Comparison of ENCODE assay signal across 20 mouse cellular contexts in genomic region chr2:6523261-6523923, GRCm38 (mm10).
DNase-seq lines count a peak whose midpoint lies in the region; ATAC-seq and TF ChIP-seq lines count a peak whose summit lies in the region.
"Had no signal": no experiment of that assay in that cellular context is flagged by ENCODE, and none has a peak within 500 bp of the region (broad histone marks: within the 10 kb centered on the region; RNA-seq: fewer than 3 reads in every experiment).

No protein-coding gene starts in this region.

- 76% methylated on average over 16 of the region's 16 CpGs for WGBS in forebrain, embryonic 15.5 days
- 83% methylated on average over 16 of the region's 16 CpGs for WGBS in forebrain, embryonic 12.5 days
- 75% methylated on average over 16 of the region's 16 CpGs for WGBS in forebrain, postnatal 0 days

- no peak for DNase-seq in layer of hippocampus, adult 2 months (ENCODE audit: low spot score in 2 of 2)
- no peak for DNase-seq in layer of hippocampus, postnatal 36 days
- peak; percentile 80 for DNase-seq in brain, adult 2 months (ENCODE audit: low read depth, low spot score)
- DNase-seq in forebrain, postnatal 0 days, result peak; percentile 17
- DNase-seq in cerebellum, adult 18-20 months, result no peak
- DNase-seq: cerebellum, adult 8-10 months; gastrocnemius, postnatal 36 days; heart, postnatal 14 days; lung, adult 18-20 months; thymus, postnatal 36 days had no signal

- peak; percentile 53 for ATAC-seq in forebrain, embryonic 15.5 days (replicated peaks)
- no peak for ATAC-seq in forebrain, embryonic 12.5 days (ENCODE audit: low FRiP score)
- ATAC-seq in forebrain, postnatal 0 days, result peak; percentile 61
- ATAC-seq: hindbrain, embryonic 16.5 days; intestine, postnatal 0 days had no signal

- 0 out of 2 replicates have a peak, but pooled peaks cover 6% of the 10 kb centered on the region for H3K4me1 ChIP-seq in forebrain, embryonic 15.5 days
- H3K4me1 ChIP-seq in forebrain, embryonic 12.5 days, result 0 out of 2 replicates have a peak, but pooled peaks cover 3% of the 10 kb centered on the region
- peaks cover 5% of the 10 kb centered on the region; the same call in 1 of the 2 replicates for H3K4me1 ChIP-seq in forebrain, postnatal 0 days (ENCODE audit: insufficient read depth)
- H3K4me1 ChIP-seq: kidney, embryonic 15.5 days; midbrain, embryonic 10.5 days; neural tube, embryonic 12.5 days had no signal

- no peaks in the 10 kb centered on the region for H3K9me3 ChIP-seq in forebrain, embryonic 15.5 days
- no peaks in the 10 kb centered on the region for H3K9me3 ChIP-seq in forebrain, embryonic 12.5 days
- H3K9me3 ChIP-seq in forebrain, postnatal 0 days (ENCODE audit: low read length), result no peaks in the 10 kb centered on the region
- H3K9me3 ChIP-seq: heart, embryonic 12.5 days; kidney, embryonic 15.5 days; midbrain, embryonic 10.5 days; neural tube, embryonic 12.5 days had no signal

- TF ChIP-seq CTCF in layer of hippocampus, adult 2 months (conservative IDR thresholded peaks at IDR 0.05), result no peak
- TF ChIP-seq CTCF in forebrain, postnatal 0 days (IDR thresholded peaks at IDR 0.05; ENCODE audit: low read depth), result no peak

- peak overlapping the region; percentile 51 for H3K27ac ChIP-seq in forebrain, embryonic 15.5 days (replicated peaks)
- H3K27ac ChIP-seq in forebrain, embryonic 12.5 days, result no peak overlapping the region
- peak overlapping the region; percentile 90 for H3K27ac ChIP-seq in layer of hippocampus, adult 2 months
- H3K27ac ChIP-seq in forebrain, postnatal 0 days (ENCODE audit: low read depth, low read length), result peak overlapping the region; percentile 22; the same call in 1 of the 2 replicates
- H3K27ac ChIP-seq: kidney, embryonic 15.5 days; macrophage; midbrain, embryonic 10.5 days; neural tube, embryonic 12.5 days had no signal

- no peaks in the 10 kb centered on the region for H3K27me3 ChIP-seq in forebrain, embryonic 15.5 days
- no peaks in the 10 kb centered on the region for H3K27me3 ChIP-seq in forebrain, embryonic 12.5 days
- H3K27me3 ChIP-seq in forebrain, postnatal 0 days (ENCODE audit: insufficient read depth, low read length), result no peaks in the 10 kb centered on the region
- H3K27me3 ChIP-seq: heart, embryonic 12.5 days; kidney, embryonic 15.5 days; neural tube, embryonic 12.5 days had no signal

- no peak overlapping the region for H3K9ac ChIP-seq in forebrain, embryonic 15.5 days (replicated peaks)
- no peak overlapping the region for H3K9ac ChIP-seq in forebrain, embryonic 12.5 days
- no peak overlapping the region for H3K9ac ChIP-seq in forebrain, postnatal 0 days
- H3K9ac ChIP-seq: heart, embryonic 12.5 days; kidney, embryonic 15.5 days; neural tube, embryonic 12.5 days had no signal

- no peak overlapping the region for H3K4me3 ChIP-seq in forebrain, embryonic 15.5 days
- no peak overlapping the region for H3K4me3 ChIP-seq in forebrain, embryonic 12.5 days (replicated peaks)
- H3K4me3 ChIP-seq in layer of hippocampus, adult 2 months, result peak overlapping the region; percentile 15; the same call in 1 of the 2 replicates
- H3K4me3 ChIP-seq in forebrain, postnatal 0 days (ENCODE audit: low read depth, low read length), result no peak overlapping the region
- H3K4me3 ChIP-seq: heart, embryonic 12.5 days; kidney, embryonic 15.5 days; midbrain, embryonic 10.5 days; neural tube, embryonic 12.5 days had no signal

- H3K4me2 ChIP-seq in forebrain, embryonic 15.5 days (replicated peaks), result no peak overlapping the region
- no peak overlapping the region for H3K4me2 ChIP-seq in forebrain, embryonic 12.5 days
- no peak overlapping the region for H3K4me2 ChIP-seq in forebrain, postnatal 0 days (ENCODE audit: low read depth)
- H3K4me2 ChIP-seq: heart, embryonic 12.5 days; kidney, embryonic 15.5 days; liver, embryonic 11.5 days; neural tube, embryonic 12.5 days had no signal

- H3K36me3 ChIP-seq in forebrain, embryonic 15.5 days, result no peaks in the 10 kb centered on the region
- no peaks in the 10 kb centered on the region for H3K36me3 ChIP-seq in forebrain, embryonic 12.5 days (replicated peaks)
- no peaks in the 10 kb centered on the region for H3K36me3 ChIP-seq in forebrain, postnatal 0 days (ENCODE audit: insufficient read depth)
- H3K36me3 ChIP-seq: heart, embryonic 12.5 days; kidney, embryonic 15.5 days; midbrain, embryonic 10.5 days; neural tube, embryonic 12.5 days had no signal

Comparison
In these comparisons a context has a peak if more than half of its experiments do, and no peak if none do; other contexts are left out.
1. DNase-seq: peak in brain, adult 2 months (single experiment) and forebrain, postnatal 0 days (single experiment); none in layer of hippocampus, adult 2 months (0 of 2), layer of hippocampus, postnatal 36 days (0 of 2) and cerebellum, adult 18-20 months (0 of 2).